Mouse (Mus musculus) embryo, embryonic 11 days (tissue): ENCODE measurements around the gene Uvrag.

Source experiments
- DNase-seq: peaks from one replicate; pipeline ENCODE4 v3.0.0-alpha.2; 2015

The Uvrag gene

GRCm38 (mm10) chr7:98916581-98916980 lies 224.4 kb downstream of the Uvrag start:
- no peak for DNase-seq

DNA sequence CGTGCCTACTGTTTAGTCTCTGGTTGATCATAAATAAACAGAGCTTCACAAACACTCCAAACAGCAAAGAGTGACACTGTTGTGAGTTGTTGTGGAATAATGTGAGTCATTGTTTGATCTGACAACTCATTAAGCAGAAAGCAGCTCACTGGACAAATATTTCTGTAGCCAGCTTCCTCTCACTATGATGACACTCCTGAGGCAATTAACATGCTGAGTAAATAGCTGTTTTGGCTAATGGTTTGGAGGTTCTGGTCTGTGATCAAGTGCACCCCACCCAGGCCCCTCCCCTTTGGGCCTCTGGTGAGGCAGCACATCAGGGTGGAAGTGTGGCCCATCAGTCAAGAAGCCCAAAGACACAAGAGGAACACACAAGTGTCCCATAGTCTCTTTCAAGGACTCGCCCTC lies 228.0 kb downstream of the Uvrag start:
- no peak for DNase-seq

GRCm38 (mm10) chr7:98911276-98911675 lies 229.7 kb downstream of the Uvrag start:
- no peak for DNase-seq

GRCm38 (mm10) chr7:98910712-98911111 lies 230.2 kb downstream of the Uvrag start:
- no peak for DNase-seq

GRCm38 (mm10) chr7:98910164-98910563 lies 230.8 kb downstream of the Uvrag start:
- no peak for DNase-seq

DNA sequence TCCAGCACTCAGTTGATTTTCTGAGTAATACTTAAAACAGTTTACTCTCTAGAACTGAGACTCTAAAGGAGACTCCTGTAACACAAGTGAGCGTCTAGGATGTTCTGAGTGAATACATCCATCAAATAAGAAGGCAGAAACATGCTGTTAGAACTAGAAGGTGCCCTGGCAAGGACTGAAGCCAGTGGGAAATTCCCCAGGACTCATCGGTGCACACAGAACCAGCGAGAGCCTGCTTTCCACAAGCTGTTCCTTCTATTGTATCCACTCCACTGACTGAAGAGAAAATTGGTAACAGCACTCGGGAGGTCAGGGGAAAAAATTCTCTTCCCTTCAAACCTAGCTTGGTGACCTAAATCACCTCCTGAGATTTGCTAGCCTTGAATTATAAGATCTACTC lies 233.5 kb downstream of the Uvrag start:
- no peak for DNase-seq

GRCm38 (mm10) chr7:98904659-98905362 lies 236.1 kb downstream of the Uvrag start:
- DNase-seq = no peak

GRCm38 (mm10) chr7:98903884-98904283 lies 237.1 kb downstream of the Uvrag start:
- DNase-seq = no peak

GRCm38 (mm10) chr7:98901120-98901519 lies 239.8 kb downstream of the Uvrag start:
- no peak for DNase-seq

- no peak for DNase-seq
These were observed 241.1 kb downstream of the Uvrag start for GRCm38 (mm10) chr7:98899815-98900214.

GRCm38 (mm10) chr7:98897323-98897722 lies 243.6 kb downstream of the Uvrag start:
- no peak for DNase-seq

DNA sequence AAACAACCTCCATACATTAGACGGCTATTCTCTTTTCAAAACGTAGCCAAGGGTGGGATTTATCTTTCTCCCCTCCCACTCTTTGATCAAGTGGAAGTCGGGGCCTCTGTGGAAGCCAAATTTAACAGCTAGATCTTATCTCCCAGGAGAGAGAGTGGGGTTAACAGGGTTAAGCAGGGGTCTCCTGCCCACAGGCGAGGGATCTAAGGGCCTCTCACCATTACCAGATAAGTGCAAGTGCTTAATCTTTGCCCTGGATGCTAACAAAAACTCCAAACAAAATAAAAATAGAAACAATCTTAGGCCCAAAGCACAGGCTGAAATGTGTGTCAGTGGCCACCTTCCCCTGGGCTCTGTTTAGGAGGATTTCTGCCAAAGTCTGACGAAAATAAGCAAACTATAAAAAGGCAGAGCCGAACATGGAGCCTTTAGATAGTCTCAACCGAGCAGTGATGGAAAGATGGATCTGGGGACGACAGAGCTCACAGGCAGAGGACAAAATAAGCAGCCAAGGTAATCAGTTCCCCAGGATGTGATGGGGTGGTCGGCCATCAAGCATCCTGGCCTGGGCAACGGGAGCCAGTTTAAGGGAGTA lies 245.3 kb downstream of the Uvrag start:
- DNase-seq = no peak

DNA sequence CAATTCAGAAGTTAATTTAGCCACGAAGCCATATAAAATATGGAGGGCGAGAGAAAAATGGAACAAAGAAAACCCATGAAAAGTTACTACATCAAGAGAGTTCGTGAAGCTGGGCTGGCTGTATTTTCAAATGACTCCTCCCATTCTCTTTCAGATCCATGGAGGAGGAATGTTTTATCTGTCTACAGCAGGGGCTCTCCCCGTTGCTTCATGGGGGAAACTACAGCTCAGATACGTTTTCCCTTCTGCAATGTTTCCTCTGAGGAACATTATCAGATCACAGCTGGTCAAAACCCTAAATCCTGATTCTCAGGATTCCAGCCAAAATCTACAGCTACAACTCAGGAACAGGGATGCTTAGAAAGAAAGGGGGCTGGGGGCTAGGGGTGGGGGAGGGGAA lies 246.2 kb downstream of the Uvrag start:
- DNase-seq = no peak

DNA sequence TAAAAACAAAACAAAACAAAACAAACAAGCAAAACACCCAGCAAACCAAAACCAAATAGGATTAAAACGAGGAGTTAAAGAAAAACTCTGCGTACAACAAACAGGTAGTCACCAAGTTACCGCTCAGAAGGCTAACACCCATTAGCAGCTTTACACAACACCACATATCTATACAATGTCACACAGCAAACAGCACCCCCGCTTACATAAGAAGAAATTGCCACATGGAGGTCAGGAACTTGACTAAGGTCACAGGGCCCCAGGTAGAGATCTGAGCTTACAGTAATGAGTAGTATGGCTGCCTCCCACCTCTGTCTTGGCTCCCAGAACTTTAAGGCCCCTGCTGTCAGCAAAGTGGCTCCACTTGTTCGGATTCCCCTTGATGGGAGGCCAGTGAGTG lies 246.6 kb downstream of the Uvrag start:
- DNase-seq = no peak

DNA sequence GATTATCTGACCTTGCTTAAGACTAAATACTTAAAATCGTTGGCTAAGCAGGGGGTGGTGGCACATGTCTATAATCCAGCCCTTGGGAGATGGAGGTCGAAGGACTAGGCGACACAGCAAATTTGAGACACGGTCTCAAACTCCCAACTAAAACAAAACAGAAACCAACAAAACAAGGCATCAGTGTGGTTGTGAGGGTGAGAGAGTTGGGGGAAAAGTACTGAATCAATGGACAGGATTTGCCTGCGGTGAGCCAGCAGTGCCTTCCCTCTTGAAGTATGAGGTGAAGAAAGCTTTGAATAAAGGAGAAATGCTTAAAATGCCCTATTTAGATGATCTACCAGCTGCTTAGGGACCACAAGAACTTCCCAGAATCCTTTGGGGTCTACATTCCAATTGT lies 247.8 kb downstream of the Uvrag start:
- DNase-seq = no peak

DNA sequence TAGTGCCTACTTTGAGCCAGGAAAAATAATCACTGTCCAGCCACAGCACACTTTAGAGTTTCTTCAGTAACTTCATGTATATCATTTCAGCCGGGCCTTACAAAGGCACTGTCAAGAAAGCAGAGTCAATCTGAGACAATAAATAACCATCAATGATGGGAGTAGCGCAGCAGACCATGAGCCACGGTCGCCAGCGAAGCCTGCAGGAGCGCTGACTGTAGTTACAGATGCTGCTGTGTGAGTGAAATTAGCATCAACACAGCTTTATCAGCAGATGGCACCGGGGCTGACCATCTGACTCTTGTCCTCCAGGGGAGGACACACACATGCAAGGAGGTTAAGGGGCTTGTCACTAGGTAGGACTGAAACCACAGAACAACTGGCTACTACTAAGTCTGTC lies 251.7 kb downstream of the Uvrag start:
- DNase-seq = no peak

GRCm38 (mm10) chr7:98888810-98889209 lies 252.1 kb downstream of the Uvrag start:
- peak; percentile 65 for DNase-seq

GRCm38 (mm10) chr7:98887811-98888261 lies 253.1 kb downstream of the Uvrag start:
- peak; percentile 54 for DNase-seq

DNA sequence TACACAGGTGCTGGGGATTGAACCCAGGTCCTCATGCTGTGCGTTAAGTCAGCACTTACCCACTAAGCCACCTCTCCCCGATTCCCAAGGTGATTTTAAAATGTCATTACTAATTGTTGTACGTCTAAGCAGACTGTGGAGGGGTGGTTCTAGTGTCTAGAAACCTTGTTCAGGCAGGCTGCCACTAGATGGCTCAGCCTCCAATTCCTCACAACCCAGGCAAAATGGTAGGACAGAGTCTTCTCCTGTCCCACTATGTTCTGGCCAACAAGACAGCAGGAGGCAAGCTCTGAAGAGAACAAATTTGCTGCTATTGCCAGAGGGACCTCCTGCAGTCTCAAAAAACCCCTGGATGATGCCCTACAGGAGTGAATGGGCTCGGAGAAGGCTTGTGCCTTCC lies 259.1 kb downstream of the Uvrag start:
- DNase-seq = no peak

- no peak for DNase-seq
These were observed 261.8 kb downstream of the Uvrag start for GRCm38 (mm10) chr7:98879176-98879575.

- DNase-seq = peak; percentile 46
These were observed 264.8 kb downstream of the Uvrag start for GRCm38 (mm10) chr7:98876119-98876518.

DNA sequence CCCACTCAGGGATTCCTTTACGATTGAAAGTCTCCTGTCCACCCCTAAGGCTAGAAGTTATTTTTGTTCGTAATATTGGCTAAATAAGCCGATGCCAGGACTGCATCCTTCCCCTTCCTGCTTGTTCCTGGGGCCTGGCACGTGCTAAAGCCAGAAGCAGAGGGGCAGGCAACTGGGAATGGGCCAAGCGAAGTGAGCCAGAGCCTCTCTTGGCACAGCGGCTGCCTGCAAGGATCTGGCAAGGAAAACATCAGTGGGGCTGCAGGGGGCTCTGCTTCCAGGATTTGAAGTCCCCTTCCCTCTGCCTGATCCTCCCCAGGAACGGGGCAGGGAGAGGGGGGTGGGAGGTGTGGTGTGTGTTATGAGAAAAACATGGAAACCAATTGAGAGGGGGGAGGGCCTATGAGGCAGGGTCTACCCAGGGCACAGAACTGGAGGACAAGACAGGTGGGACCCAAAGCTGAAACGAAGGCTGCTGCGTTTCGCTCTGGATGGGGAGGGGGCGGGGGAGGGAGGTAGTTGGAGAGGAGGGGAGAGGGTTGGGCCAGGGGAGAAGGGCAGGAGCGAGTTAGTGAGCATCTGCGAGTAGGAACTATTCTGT lies 265.5 kb downstream of the Uvrag start:
- no peak for DNase-seq

DNA sequence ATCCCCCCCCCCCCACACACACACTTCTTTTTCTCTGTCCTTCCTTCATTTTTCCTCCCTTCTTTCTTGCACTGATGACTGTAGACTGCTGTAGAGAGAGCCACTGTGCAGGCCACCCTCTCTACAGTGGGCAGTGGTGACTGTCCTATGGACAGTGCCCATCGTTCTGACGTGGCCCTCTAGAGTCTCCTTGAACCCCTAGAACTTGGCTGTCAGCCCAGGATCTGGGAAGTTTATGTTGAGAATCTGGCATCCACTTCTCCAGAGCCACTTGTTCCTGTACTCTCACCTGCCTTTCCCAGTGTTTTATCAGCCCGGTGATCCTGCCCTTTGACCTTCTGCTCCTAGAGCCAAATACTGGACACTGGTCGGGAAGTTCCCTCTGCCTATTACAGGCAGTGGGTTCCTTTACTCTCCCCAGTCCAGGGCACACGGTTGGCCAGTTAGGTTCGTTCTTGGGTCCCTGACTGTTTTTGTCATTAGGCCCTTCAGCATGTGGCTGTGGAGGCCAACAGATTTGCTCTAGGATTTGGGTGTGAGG lies 266.5 kb downstream of the Uvrag start:
- DNase-seq = no peak

GRCm38 (mm10) chr7:98873316-98873715 lies 267.6 kb downstream of the Uvrag start:
- DNase-seq = no peak
